10 mouse cellular contexts compared by ENCODE assay signal in genomic region chr6:137143818-137144525, GRCm38 (mm10). TPM values are rescaled to one million over a fixed set of nuclear protein-coding genes. Genes with fewer than 3 reads are reported as not detected.
A peak's percentile ranks its signal among the peaks of the same experiment; 100 is the strongest.
DNase-seq lines count a peak whose midpoint lies in the region; ATAC-seq and TF ChIP-seq lines count a peak whose summit lies in the region.
"Had no signal": no experiment of that assay in that cellular context is flagged by ENCODE, and none has a peak within 500 bp of the region (broad histone marks: within the 10 kb centered on the region; RNA-seq: fewer than 3 reads in every experiment).

No protein-coding gene starts in this region.

- no peak for TF ChIP-seq CTCF in kidney, adult 2 months (conservative IDR thresholded peaks at IDR 0.05; ENCODE audit: insufficient read depth, insufficient read length, low read depth, low read length)

- 0 out of 2 replicates have a peak overlapping the region, but pooled peaks have one; percentile 90 for H3K27ac ChIP-seq in kidney, adult 2 months (ENCODE audit: insufficient read depth, low read depth, low read length)
- H3K27ac ChIP-seq in intestine, embryonic 15.5 days = peak overlapping the region; percentile 62; the same call in 1 of the 2 replicates
- peak overlapping the region; percentile 79 for H3K27ac ChIP-seq in stomach, embryonic 16.5 days (ENCODE audit: low read length)
- H3K27ac ChIP-seq: macrophage had no signal

- peak; percentile 22; the same call in 1 of the 2 replicates for ATAC-seq in intestine, embryonic 15.5 days
- no peak for ATAC-seq in stomach, embryonic 16.5 days (ENCODE audit: insufficient read depth, low FRiP score)

- 0 out of 2 replicates have a peak, but pooled peaks cover 3% of the 10 kb centered on the region for H3K4me1 ChIP-seq in kidney, adult 2 months (ENCODE audit: control insufficient read depth, insufficient read depth, low read length)
- peaks cover 18% of the 10 kb centered on the region for H3K4me1 ChIP-seq in intestine, embryonic 15.5 days (replicated peaks)
- peaks cover 31% of the 10 kb centered on the region for H3K4me1 ChIP-seq in stomach, embryonic 16.5 days (ENCODE audit: control insufficient read depth, insufficient read depth, low read length)

- DNase-seq in kidney, adult 2 months = no peak
- DNase-seq in kidney, adult 18-20 months = no peak
- peak; percentile 31 for DNase-seq in ovary, postnatal 36 days (ENCODE audit: low spot score)
- DNase-seq in ovary, postnatal 14 days (ENCODE audit: low spot score) = no peak
- DNase-seq in right cerebral cortex, adult 2 months (ENCODE audit: low spot score in 2 of 2) = no peak
- DNase-seq in cerebellum, postnatal 10 days = no peak
- DNase-seq: gastrocnemius, postnatal 25 days had no signal

- no peak overlapping the region for H3K4me3 ChIP-seq in kidney, adult 2 months (ENCODE audit: insufficient read depth, low read depth, low read length)
- H3K4me3 ChIP-seq in intestine, embryonic 15.5 days (replicated peaks) = no peak overlapping the region
- no peak overlapping the region for H3K4me3 ChIP-seq in stomach, embryonic 16.5 days (replicated peaks; ENCODE audit: low read length)

- H3K9me3 ChIP-seq in intestine, embryonic 15.5 days = no peaks in the 10 kb centered on the region
- H3K9me3 ChIP-seq in stomach, embryonic 16.5 days (replicated peaks; ENCODE audit: control insufficient read depth, low read length) = no peaks in the 10 kb centered on the region

- H3K4me2 ChIP-seq in intestine, embryonic 15.5 days (replicated peaks) = no peak overlapping the region
- H3K4me2 ChIP-seq in stomach, embryonic 16.5 days (ENCODE audit: low read depth, low read length) = no peak overlapping the region

- no peaks in the 10 kb centered on the region for H3K27me3 ChIP-seq in kidney, adult 2 months (replicated peaks; ENCODE audit: control insufficient read depth, insufficient read depth, low read length)
- no peaks in the 10 kb centered on the region for H3K27me3 ChIP-seq in intestine, embryonic 15.5 days (replicated peaks)
- H3K27me3 ChIP-seq in stomach, embryonic 16.5 days (ENCODE audit: control insufficient read depth, insufficient read depth, low read length) = no peaks in the 10 kb centered on the region

- no peak overlapping the region for H3K9ac ChIP-seq in intestine, embryonic 15.5 days
- H3K9ac ChIP-seq in stomach, embryonic 16.5 days (ENCODE audit: low read length) = no peak overlapping the region

- TF ChIP-seq POLR2A in kidney, adult 2 months (IDR thresholded peaks at IDR 0.05; ENCODE audit: low read depth, low read length) = no peak

- 86% methylated on average over 7 of the region's 7 CpGs for WGBS in kidney, adult 2 months
- WGBS in intestine, embryonic 15.5 days = 59% methylated on average over 7 of the region's 7 CpGs
- 63% methylated on average over 7 of the region's 7 CpGs for WGBS in stomach, embryonic 16.5 days

- H3K36me3 ChIP-seq in kidney, adult 2 months (ENCODE audit: control insufficient read depth, insufficient read depth, low read length) = no peaks in the 10 kb centered on the region
- no peaks in the 10 kb centered on the region for H3K36me3 ChIP-seq in intestine, embryonic 15.5 days
- no peaks in the 10 kb centered on the region for H3K36me3 ChIP-seq in stomach, embryonic 16.5 days (ENCODE audit: control insufficient read depth, insufficient read depth, low read length)

RNA-seq across cellular contexts. Expression of gene Rerg, which starts 26.3 kb away (rescaled TPM):
- polyA plus RNA-seq in kidney, adult 2 months (2012; rRNA removed) = 6.0 and 6.9 TPM in 2 replicates
- polyA plus RNA-seq in intestine, embryonic 15.5 days (2015; fragmentation: Nextera tagmentation; extraction: Ambion mirVana) = 19.6 and 22.7 TPM in 2 replicates
- polyA plus RNA-seq in stomach, embryonic 16.5 days (2015; fragmentation: Nextera tagmentation; extraction: Ambion mirVana) = 29.9 and 32.1 TPM in 2 replicates
- polyA plus RNA-seq: macrophage had no signal
